Mouse (Mus musculus): ENCODE results near the gene Mfrp.
A peak's percentile ranks its signal among the peaks of the same experiment; 100 is the strongest.

Mfrp gene

GRCm38 (mm10) chr9:44130581-44131275 lies 29.2 kb downstream of the Mfrp start:
- DNase-seq (ENCODE audit: low read depth), result peak; percentile 79

- no peak for DNase-seq (ENCODE audit: low read depth)
Measured at GRCm38 (mm10) chr9:44131276-44131590, 29.7 kb downstream of the Mfrp start.

GRCm38 (mm10) chr9:44132200-44132599 lies 30.7 kb downstream of the Mfrp start:
- DNase-seq (ENCODE audit: low read depth), result no peak

- DNase-seq (ENCODE audit: low read depth), result no peak
Measured at GRCm38 (mm10) chr9:44133287-44133686, 31.8 kb downstream of the Mfrp start.

GRCm38 (mm10) chr9:44134101-44134850 lies 32.7 kb downstream of the Mfrp start, which contains the start of gene Mcam:
Gene Mcam (plus strand): TSS chr9:44134469.
- DNase-seq (ENCODE audit: low read depth), result peak; percentile 65

- peak; percentile 58 for DNase-seq (ENCODE audit: low read depth)
Measured at GRCm38 (mm10) chr9:44134851-44135730, 33.6 kb downstream of the Mfrp start.

- DNase-seq (ENCODE audit: low read depth), result no peak
Measured at GRCm38 (mm10) chr9:44135731-44136411, 34.3 kb downstream of the Mfrp start.

- no peak for DNase-seq (ENCODE audit: low read depth)
Measured at GRCm38 (mm10) chr9:44137846-44138245, 36.3 kb downstream of the Mfrp start.

- no peak for DNase-seq (ENCODE audit: low read depth)
Measured at GRCm38 (mm10) chr9:44141951-44142350, 40.4 kb downstream of the Mfrp start.

GRCm38 (mm10) chr9:44143421-44143820 lies 41.9 kb downstream of the Mfrp start:
- no peak for DNase-seq (ENCODE audit: low read depth)

GRCm38 (mm10) chr9:44144023-44144717 lies 42.6 kb downstream of the Mfrp start:
- DNase-seq (ENCODE audit: low read depth), result no peak

GRCm38 (mm10) chr9:44144718-44145060 lies 43.2 kb downstream of the Mfrp start:
- no peak for DNase-seq (ENCODE audit: low read depth)

GRCm38 (mm10) chr9:44147290-44147689 lies 45.8 kb downstream of the Mfrp start:
- peak; percentile 47 for DNase-seq (ENCODE audit: low read depth)
